Mouse (Mus musculus) liver, postnatal 0 days (tissue): ENCODE data around the gene Itpr2.

Source experiments
- CTCF ChIP-seq: sonication (generic); IDR thresholded peaks from 2 replicates; pipeline ENCODE4 v1.5.1; 2016; ENCODE audit warnings: antibody characterized with exemption, low read depth
- EP300 ChIP-seq: IDR thresholded peaks from 2 replicates; pipeline ENCODE4 v1.6.1; 2016; ENCODE audit warnings: antibody characterized with exemption, low read depth, mild to moderate bottlenecking

- TF ChIP-seq EP300 (no peak), CTCF (no peak)
Observed at GRCm38 (mm10) chr6:146110425-146110824, 391.6 kb downstream of the Itpr2 start.
